Mouse (Mus musculus) spleen, adult 12 weeks (tissue): ENCODE results near the gene Epo.

Experiments
- DNase-seq: peaks from one replicate; pipeline ENCODE4 v3.0.0; 2022; ENCODE audit warnings: low spot score

Epo gene

DNA sequence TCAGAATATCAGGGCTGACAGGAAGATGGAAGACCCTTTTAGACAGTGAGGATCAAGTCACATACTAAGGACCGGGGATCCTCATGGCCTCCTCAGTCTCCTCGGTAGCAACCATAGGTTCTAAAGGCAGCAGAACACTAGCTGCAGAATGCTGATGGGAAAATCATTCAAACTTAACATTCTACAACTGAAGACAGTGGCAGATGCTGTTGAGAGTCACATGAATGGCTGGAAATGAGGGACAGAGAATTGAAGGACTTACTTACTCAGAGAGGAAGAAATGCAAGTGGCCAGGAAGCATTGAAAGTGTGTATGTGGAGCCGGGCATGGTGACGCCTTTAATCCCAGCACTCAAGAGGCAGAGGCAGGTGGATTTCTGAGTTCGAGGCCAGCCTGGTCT lies 56.1 kb downstream of the Epo start, which contains the start of gene Zan:
Gene Zan (minus strand): TSS at position 101 of the 400 bp plus-strand sequence.
- DNase-seq, result no peak

DNA sequence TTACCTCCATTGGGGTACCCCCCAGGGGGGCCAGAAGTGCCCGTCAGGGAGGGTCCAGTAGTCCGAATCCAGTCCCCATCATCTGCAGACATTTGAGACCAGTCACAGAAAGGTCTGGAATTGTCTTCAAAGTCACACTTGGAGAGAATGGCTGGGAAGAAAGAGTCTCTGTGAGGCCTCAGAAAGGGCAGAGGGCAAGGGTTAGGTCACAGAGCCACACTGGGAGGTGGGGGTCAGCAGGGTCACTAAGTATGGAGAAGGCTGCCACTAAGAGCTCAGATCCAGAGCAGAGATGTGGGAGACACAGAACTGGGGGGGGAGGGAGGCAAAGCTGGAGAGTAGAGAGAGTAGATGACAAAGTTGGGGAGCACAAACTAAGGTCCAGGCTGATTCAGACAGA lies 58.7 kb downstream of the Epo start:
- no peak for DNase-seq

DNA sequence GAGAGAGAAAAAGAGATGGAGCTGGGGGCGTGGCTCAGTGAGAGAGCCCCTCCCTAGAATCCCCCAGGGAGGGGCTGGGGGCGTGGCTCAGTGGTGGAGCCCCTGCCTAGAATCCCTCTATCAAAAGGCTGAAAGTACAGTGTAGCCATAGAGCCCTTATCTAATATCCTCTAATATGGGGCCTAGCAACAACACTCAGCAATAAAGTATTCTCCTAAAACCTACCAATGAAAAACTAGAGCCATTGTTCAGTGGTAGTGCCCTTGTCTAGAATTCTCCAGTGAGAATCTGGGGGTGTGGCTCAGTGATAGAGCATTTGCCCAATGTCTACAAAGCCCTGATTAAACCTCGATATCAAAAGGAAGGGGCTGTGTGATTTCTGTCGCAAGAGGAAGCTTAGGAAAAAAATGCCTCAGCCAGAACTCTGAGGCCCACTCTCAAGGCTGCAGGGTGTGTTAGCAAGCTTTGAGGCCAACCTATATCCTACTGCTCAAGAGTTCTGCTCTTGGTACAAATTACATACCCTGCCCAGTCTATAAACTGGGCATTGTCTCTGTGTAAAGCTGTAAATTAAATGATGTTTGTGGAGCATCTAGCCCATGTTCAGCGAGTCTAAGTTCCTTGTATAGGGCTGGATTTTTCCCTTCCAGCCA lies 60.7 kb downstream of the Epo start:
- DNase-seq, result no peak

DNA sequence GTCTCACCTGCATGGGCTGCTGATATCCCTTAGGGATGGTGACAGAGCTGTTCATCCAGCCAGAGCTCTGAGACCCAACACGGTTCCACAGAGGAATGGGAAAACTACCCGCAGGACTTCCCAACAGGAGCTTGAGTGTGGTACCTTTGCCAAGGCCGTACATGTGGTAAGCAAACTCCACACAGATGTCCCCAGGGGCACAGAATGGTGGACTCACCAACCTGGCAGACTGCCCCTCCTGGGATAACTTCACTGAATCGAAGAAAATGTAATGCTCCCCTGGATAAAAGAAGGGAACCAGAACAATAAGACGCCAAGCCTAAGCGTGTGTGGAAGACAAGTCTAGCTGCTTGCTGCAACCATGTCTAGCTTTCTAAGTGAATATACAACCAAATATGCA lies 66.1 kb downstream of the Epo start:
- DNase-seq, result no peak

DNA sequence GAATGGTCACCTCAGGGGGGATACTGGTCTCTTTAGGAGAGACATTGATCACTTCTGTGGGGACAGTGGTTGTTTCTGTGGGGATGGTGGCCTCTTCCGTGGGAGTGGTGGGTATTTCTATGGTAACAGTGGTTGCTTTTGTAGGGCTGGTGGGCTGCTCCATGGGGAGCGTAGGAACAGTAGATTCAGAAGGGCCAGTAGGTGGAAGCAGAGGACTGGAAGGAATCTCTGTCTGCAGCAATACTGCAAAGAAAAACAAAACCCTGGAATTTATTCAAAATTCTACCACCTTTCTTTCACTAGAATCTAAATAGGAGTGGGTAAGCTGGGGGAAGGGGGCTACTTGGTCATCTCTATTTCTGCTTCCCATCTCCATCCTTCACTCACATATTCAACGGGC lies 68.0 kb downstream of the Epo start:
- DNase-seq, result no peak

DNA sequence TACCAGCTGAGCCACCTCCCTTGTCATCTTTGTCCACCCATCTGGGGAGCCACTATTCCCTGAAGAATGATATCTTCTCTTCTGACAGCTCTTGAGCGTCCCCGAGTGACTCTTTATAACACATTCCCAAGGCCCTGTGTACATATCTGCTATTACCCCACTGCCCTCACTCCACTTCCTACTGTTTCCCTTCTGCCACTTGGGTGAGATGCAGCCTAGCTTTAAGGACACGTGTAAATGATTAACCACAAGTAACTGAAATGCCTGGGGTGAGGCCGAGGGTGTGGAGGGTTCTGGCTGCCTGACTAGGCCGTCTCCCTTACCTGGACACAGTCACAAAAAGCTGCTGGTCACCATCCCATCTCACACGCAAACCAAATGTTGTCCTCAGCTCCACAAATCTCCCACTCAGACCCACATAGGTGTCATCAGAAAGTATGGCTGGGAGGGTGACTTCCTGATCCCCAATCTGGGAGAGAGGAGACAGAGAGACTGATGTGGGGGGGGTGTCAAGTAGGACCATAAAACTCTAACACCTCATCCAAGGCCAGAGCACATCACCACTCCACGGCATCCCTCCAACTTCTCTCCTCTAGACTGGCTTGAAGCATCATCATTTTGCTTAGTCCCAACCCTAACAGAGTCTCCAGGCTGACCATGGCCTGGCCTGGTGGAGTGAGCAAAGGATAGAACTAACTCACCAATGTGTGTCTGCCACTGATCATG lies 77.0 kb downstream of the Epo start:
- no peak for DNase-seq

DNA sequence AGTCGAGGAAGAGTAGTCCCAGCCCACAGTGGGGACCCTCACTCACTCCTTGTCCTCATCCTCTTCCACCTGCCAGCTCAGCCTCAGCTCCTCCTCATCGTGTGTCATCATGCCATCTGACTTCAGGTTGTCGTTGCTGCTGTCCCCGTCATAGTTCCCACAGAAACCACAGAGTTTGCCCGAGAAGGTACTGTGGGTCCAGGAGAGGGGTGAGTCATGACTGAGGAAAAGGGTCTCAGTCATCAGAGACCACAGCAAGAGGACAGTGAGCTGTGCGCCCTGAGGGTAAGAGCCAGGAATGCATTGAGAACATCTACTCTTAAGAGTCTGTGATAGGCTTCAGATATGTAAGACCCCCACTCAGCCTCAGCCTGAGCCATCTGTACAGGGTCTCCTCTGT lies 77.8 kb downstream of the Epo start:
- no peak for DNase-seq

DNA sequence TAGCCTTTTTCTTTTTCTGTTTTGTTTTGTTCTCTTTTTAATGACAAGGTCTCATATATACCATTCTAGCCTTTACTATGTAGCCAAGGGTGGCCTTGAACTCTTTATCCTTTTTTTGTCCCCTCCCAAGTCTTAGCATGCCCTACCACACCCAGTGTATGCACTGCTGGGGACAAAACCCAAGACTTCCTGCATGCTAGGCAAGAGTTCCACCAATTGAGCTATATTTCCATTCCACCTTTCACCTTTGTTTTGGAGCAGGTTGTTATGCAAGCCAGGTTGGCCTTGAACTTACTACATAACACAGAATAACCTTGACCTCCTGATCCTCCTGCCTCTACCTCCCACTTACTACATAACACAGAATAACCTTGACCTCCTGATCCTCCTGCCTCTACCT lies 87.5 kb downstream of the Epo start:
- no peak for DNase-seq

DNA sequence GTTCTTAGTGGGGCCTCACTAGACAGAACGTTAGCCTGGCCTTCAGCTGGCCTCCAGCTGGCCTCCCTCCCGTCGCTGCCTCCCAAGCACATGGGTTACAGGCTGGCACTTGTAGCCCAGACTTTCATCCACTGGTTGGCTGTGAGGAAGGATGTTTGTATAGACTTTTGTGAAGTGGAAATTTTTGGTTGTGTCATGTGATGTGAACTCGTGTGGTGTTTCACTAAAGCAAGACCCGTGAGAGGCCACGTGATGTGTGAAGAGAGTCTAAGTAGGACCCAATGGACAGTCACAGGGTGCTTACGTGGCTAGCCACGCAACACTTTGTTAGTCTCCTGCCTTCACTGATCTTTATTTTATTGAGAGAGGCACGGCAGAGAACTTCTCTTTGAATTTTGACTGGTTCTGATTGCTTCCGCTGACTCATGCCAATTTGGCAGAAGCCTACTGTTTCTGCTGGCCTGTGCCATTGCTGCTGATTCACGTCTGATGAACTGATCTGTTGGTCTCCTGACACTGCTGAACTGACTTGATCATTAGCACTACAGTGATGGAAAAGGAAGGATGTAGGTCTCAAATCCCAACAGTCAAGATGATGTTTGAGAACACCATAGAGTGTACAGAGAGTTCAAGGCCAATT lies 92.7 kb downstream of the Epo start:
- no peak for DNase-seq

DNA sequence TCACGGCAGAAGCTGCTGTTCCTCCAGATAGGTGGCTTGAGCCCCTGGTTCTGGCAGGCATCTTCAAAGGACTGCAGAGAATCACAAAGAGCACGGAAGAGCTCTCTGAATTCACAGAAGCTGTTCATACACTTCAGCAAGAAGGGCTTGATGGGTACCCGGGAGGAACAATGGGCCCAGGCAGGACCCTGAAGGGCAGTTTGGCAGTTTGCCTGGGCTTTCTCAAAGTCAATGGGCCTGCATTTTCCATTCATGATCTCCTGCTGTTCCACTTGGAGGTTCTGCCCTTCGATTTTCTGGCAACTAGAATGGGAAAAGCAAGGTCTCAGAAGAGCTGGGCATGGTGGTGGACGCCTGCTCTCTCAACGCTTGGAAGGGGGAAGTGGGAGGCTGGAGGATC lies 99.2 kb downstream of the Epo start:
- DNase-seq, result no peak
